Mouse (Mus musculus) MEL (cell line): ENCODE data around the gene Pfdn6.

Source experiments
- CHD2 ChIP-seq: IDR thresholded peaks from 2 replicates; pipeline ENCODE4 v1.6.1; 2011; ENCODE audit warnings: low read length, improper control_type of control experiment
- CTCF ChIP-seq, 3 experiments: IDR thresholded peaks in 2 of 3; conservative IDR thresholded peaks in 1 of 3; 2 replicates each; pipeline ENCODE4 v1.5.1; 2011 to 2012; ENCODE audit warnings: low read length in 3 of 3, low read depth in 2 of 3, mild to moderate bottlenecking in 2 of 3, improper control_type of control experiment in 1 of 3, inconsistent platforms in 1 of 3, mixed read lengths in 1 of 3, moderate library complexity in 1 of 3; ENCODE audit not compliant: control insufficient read depth in 1 of 3, insufficient read depth in 1 of 3, poor library complexity in 1 of 3, severe bottlenecking in 1 of 3
- EP300 ChIP-seq, 2 experiments: IDR thresholded peaks; 2 replicates each; pipeline ENCODE4 v1.6.1; 2011; ENCODE audit warnings: improper control_type of control experiment in 2 of 2, low read length in 2 of 2, low read depth in 1 of 2, mild to moderate bottlenecking in 1 of 2
- MXI1 ChIP-seq: IDR thresholded peaks from 2 replicates; pipeline ENCODE4 v1.6.1; 2011; ENCODE audit warnings: mild to moderate bottlenecking, low read depth, low read length, improper control_type of control experiment
- POLR2AphosphoS5 ChIP-seq: IDR thresholded peaks from 2 replicates; pipeline ENCODE4 v1.6.1; 2012; ENCODE audit warnings: low read depth, borderline replicate concordance, mild to moderate bottlenecking, inconsistent platforms, low read length, moderate library complexity, mixed read lengths
- SIN3A ChIP-seq: IDR thresholded peaks from 2 replicates; pipeline ENCODE4 v1.6.1; 2012; ENCODE audit warnings: low read length, improper control_type of control experiment, inconsistent platforms
- TBP ChIP-seq: IDR thresholded peaks from 2 replicates; pipeline ENCODE4 v1.8.0; 2011; ENCODE audit warnings: low read depth, low read length, improper control_type of control experiment
- ZC3H11A ChIP-seq: IDR thresholded peaks from 2 replicates; pipeline ENCODE4 v1.6.1; 2012; ENCODE audit warnings: low read depth, mild to moderate bottlenecking, inconsistent platforms, low read length, improper control_type of control experiment
- ZNF384 ChIP-seq: IDR thresholded peaks from 2 replicates; pipeline ENCODE4 v1.6.1; 2012; ENCODE audit warnings: low read depth, mild to moderate bottlenecking, inconsistent platforms, low read length, improper control_type of control experiment

DNA sequence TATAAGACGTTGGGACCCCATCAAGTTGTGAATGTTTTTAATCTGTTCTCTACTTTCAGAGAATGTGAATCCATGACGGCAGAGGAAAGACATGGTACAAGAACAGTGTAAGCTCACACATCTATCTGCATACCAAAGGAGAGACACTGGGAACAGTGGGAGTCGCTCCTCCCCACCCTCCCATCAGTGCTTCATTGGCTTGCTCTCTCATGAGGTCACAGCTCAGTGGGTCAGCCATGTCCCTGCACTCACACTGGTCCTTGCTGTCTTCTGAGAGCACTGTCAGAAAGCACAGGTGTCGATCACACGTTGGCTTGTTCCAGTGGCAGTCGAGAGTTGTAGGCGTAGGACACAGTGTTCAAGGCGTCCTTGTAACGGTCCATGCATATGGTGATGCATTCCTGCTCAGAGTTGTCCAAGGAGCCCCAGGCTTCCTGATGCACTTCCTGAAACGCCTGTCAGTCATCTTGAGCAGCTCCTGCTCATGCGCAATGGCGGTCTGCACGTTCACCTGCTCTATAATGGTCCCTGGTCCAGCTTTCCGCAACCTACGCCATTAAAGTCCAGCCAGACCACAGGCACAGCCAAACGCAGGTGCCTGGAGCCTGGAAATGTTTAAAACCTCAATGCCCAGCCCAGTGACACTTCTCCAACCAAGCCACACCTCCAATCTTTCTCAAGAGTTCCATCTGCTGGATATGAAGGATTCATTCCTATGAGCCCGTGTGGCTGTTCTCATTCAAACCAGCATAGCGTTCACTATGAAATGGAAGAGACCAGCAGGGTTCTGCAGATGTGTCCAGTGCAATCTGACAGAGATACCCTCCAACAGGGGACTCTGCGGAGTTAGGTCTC lies 40.3 kb upstream of the Pfdn6 start:
- TF ChIP-seq EP300 (IDR thresholded peaks at IDR 0.05; ENCODE audit: low read depth in 1 of 2, low read length in 2 of 2): no peak
- no peak for TF ChIP-seq CTCF (IDR thresholded peaks at IDR 0.05 in 2 of 3, conservative IDR thresholded peaks at IDR 0.05 in 1 of 3; ENCODE audit: control insufficient read depth in 1 of 3, insufficient read depth in 1 of 3, low read depth in 2 of 3, low read length in 3 of 3, poor library complexity in 1 of 3, severe bottlenecking in 1 of 3)
- no peak for TF ChIP-seq POLR2AphosphoS5
- no peak for TF ChIP-seq ZNF384
- no peak for TF ChIP-seq TBP
- no peak for TF ChIP-seq ZC3H11A
- TF ChIP-seq CHD2: no peak
- TF ChIP-seq SIN3A: no peak
- no peak for TF ChIP-seq MXI1
